Mouse (Mus musculus) G1E (cell line): Measurements from ENCODE around the gene Crip3.

Experiments
- CTCF ChIP-seq: IDR thresholded peaks from 2 replicates; pipeline ENCODE4 v1.5.1; 2012; ENCODE audit warnings: low read depth, low read length, inconsistent platforms, mixed read lengths
- GATA1 ChIP-seq: IDR thresholded peaks from 2 replicates; pipeline ENCODE4 v1.6.1; 2012; ENCODE audit warnings: borderline replicate concordance, low read length, inconsistent platforms, mixed read lengths
- POLR2AphosphoS5 ChIP-seq: IDR thresholded peaks from 2 replicates; pipeline ENCODE4 v1.6.1; 2012; ENCODE audit warnings: low read depth, low read length, inconsistent platforms; ENCODE audit not compliant: insufficient replicate concordance

DNA sequence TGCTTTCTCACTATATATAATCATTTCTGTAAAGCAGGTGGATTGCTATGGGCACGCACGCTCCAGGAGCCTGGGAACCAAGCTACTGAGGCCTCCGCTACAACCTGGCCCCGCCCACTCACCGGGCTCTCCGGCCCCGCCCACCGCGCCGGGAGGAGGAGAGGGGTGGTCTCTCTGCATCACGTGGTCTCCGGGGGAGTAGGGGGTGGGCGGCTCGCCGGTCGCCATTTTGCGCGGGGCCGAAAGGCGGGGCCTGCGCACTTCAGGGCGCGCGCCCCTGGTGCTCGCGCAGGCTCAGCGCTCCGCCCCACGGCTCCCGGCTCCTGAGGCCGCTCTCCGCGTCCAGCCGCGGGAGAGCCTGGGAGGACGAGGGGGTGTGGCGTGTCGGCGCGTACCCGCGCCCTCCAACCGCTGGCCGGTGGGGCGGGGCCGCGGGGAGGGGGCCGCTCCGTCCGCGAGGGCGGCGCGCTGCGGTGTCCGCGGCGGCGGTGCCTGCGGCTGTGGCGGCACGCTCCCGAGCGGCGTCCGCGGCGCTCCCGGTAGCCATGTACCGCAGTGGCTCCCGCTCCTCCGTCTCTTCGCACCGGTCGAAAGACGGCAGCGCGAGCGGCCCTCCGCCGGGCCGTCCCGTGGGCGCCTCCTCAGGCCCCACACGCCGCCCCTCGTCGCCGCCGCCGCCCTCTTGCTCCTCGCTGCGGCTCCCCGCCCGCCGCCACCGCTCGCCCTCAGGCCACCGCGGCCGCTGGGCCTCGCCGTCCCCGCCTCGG is 45.2 kb upstream of the Crip3 start, which contains the start of gene Zfp318:
- TF ChIP-seq GATA1 (no peak), CTCF (no peak), POLR2AphosphoS5 (no peak)
